Mouse (Mus musculus): ENCODE data around the gene Rpe. TPM values are rescaled to one million over a fixed set of nuclear protein-coding genes. Genes with fewer than 3 reads are reported as not detected.
A peak's percentile ranks its signal among the peaks of the same experiment; 100 is the strongest.

The Rpe gene
- total and polyA plus RNA-seq, 3 experiments = 31.8 to 32.2 TPM; not detected in 1

DNA sequence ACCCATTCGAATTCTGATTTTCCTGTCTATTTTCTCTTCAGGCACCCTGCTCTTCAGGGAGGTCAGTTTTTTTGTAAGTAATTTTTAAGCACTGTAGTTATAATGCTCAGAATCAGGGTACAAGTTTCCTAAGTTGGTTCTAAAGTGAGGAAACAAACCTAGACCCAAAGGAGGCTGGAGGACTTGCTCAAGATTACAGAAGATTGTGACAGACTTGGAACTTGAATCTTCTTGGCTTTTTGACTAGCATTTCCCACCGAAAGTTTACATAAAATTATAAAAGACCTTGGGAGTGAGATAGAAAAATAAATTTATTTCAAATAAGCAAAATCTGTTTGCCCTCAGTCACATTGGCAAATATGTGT, 927 bp downstream of the Rpe start:
- peak overlapping the region; percentile 59 for H3K27ac ChIP-seq (ENCODE audit: control insufficient read depth, low read depth, low read length)
- peak overlapping the region; percentile 96 for H3K9ac ChIP-seq (ENCODE audit: control insufficient read depth, low read depth, low read length, poor library complexity, severe bottlenecking)
- H3K36me3 ChIP-seq (ENCODE audit: control insufficient read depth in 1 of 2, insufficient read depth in 2 of 2, low read length in 2 of 2) = peaks cover 6 to 8% of the 10 kb centered on the region in 2 experiments; a peak in 3 of 4 replicates
- peaks cover 6 to 9% of the 10 kb centered on the region in 2 experiments for H3K4me1 ChIP-seq (ENCODE audit: control insufficient read depth in 1 of 2, insufficient read depth in 2 of 2, low read length in 2 of 2)
- no peaks in the 10 kb centered on the region for H3K27me3 ChIP-seq (ENCODE audit: control insufficient read depth in 1 of 2, insufficient read depth in 2 of 2, low read length in 2 of 2)
- H3K79me2 ChIP-seq (ENCODE audit: control insufficient read depth, insufficient read depth, low read length, poor library complexity) = peaks cover 28% of the 10 kb centered on the region
- no peak for DNase-seq (ENCODE audit: low read depth, low spot score)
- peak overlapping the region; percentile 88 to 96 for H3K4me3 ChIP-seq (ENCODE audit: control insufficient read depth in 1 of 2, insufficient read depth in 1 of 2, low read depth in 2 of 2, low read length in 2 of 2)
- no peaks in the 10 kb centered on the region for H3K9me3 ChIP-seq (replicated peaks; ENCODE audit: insufficient read depth, low read length)
- TF ChIP-seq POLR2AphosphoS2 (IDR thresholded peaks at IDR 0.05; ENCODE audit: low read length) = no peak
- no peak for TF ChIP-seq TAL1 (IDR thresholded peaks at IDR 0.05; ENCODE audit: low read length)
- TF ChIP-seq ZMIZ1 (IDR thresholded peaks at IDR 0.05; ENCODE audit: low read depth, low read length) = no peak
- no peak for TF ChIP-seq MEF2A (IDR thresholded peaks at IDR 0.05; ENCODE audit: extremely low read depth, insufficient replicate concordance, low read depth, low read length, poor library complexity, severe bottlenecking)
- no peak for TF ChIP-seq EP300 (IDR thresholded peaks at IDR 0.05; ENCODE audit: low read depth in 1 of 2, low read length in 2 of 2)
- no peak for TF ChIP-seq ZNF384 (IDR thresholded peaks at IDR 0.05; ENCODE audit: low read depth, low read length)
- no peak for TF ChIP-seq BHLHE40 (IDR thresholded peaks at IDR 0.05; ENCODE audit: borderline replicate concordance, low read depth, low read length)
- no peak for TF ChIP-seq ELF1 (IDR thresholded peaks at IDR 0.05; ENCODE audit: low read depth, low read length)
- TF ChIP-seq MXI1 (IDR thresholded peaks at IDR 0.05; ENCODE audit: low read depth, low read length) = no peak
- no peak for TF ChIP-seq E2F4 (IDR thresholded peaks at IDR 0.05; ENCODE audit: borderline replicate concordance, low read depth, low read length)
- TF ChIP-seq JUND (IDR thresholded peaks at IDR 0.05; ENCODE audit: low read depth, low read length) = no peak
- TF ChIP-seq MYB (IDR thresholded peaks at IDR 0.05; ENCODE audit: low read depth, low read length) = no peak
- no peak for TF ChIP-seq ZC3H11A (IDR thresholded peaks at IDR 0.05; ENCODE audit: low read depth, low read length)
- TF ChIP-seq USF2 (IDR thresholded peaks at IDR 0.05; ENCODE audit: borderline replicate concordance in 1 of 2, insufficient read depth in 1 of 2, low read depth in 1 of 2, low read length in 2 of 2) = no peak
- no peak for TF ChIP-seq RAD21 (IDR thresholded peaks at IDR 0.05; ENCODE audit: low read depth, low read length)
- no peak for TF ChIP-seq CTCF (IDR thresholded peaks at IDR 0.05 in 2 of 3, conservative IDR thresholded peaks at IDR 0.05 in 1 of 3; ENCODE audit: control insufficient read depth in 1 of 3, insufficient read depth in 1 of 3, low read depth in 2 of 3, low read length in 3 of 3, poor library complexity in 1 of 3, severe bottlenecking in 1 of 3)
- TF ChIP-seq MAFK (IDR thresholded peaks at IDR 0.05; ENCODE audit: borderline replicate concordance, low read depth, low read length) = no peak
- TF ChIP-seq UBTF (IDR thresholded peaks at IDR 0.05; ENCODE audit: borderline replicate concordance, insufficient read depth, low read depth, low read length) = no peak
- no peak for TF ChIP-seq POLR2A (IDR thresholded peaks at IDR 0.05; ENCODE audit: control insufficient read depth in 1 of 2, insufficient read depth in 1 of 2, low read depth in 1 of 2, low read length in 2 of 2, poor library complexity in 1 of 2)
